Mouse (Mus musculus) erythroblast, embryonic 14.5 days (primary cell): ENCODE results near the gene Dctn2. TPM values are rescaled to one million over a fixed set of nuclear protein-coding genes. Genes with fewer than 3 reads are reported as not detected.

Experiments used
- H3K27me3 ChIP-seq: 2 replicates; pipeline ENCODE4 v1.6.1; 2012; ENCODE audit warnings: inconsistent platforms; ENCODE audit not compliant: control insufficient read depth
- H3K36me3 ChIP-seq: 2 replicates; pipeline ENCODE4 v1.6.1; 2012; ENCODE audit warnings: mild to moderate bottlenecking, inconsistent platforms; ENCODE audit not compliant: control insufficient read depth
- H3K4me1 ChIP-seq: 2 replicates; pipeline ENCODE4 v1.6.1; 2012; ENCODE audit warnings: inconsistent platforms; ENCODE audit not compliant: control insufficient read depth
- H3K4me3 ChIP-seq: replicated peaks from 2 replicates; pipeline ENCODE3; 2012; ENCODE audit warnings: moderate library complexity, mild to moderate bottlenecking, inconsistent platforms
- H3K9me3 ChIP-seq: 2 replicates; pipeline ENCODE4 v1.6.1; 2012; ENCODE audit warnings: low read length, inconsistent platforms, mixed read lengths; ENCODE audit not compliant: control insufficient read depth
- GATA1 ChIP-seq: IDR thresholded peaks from 2 replicates; pipeline ENCODE4 v1.6.1; 2012; ENCODE audit warnings: low read length, inconsistent platforms, mixed read lengths
- TAL1 ChIP-seq: IDR thresholded peaks from 3 replicates; pipeline ENCODE4 v1.6.1; 2012; ENCODE audit warnings: low read length, inconsistent platforms, mixed read lengths
- polyA plus RNA-seq: library from polyadenylated mRNA; stranded (reverse); fragments of >175 nt; gene quantifications from 2 replicates; pipeline ENCODE4 v1.2.3, GENCODE M21; 2012

The Dctn2 gene
- polyA plus RNA-seq, 1 experiment, result 15.3 TPM

GRCm38 (mm10) chr10:127230693-127231092 is 35.5 kb upstream of the Dctn2 start:
- Histone ChIP-seq H3K36me3 (no peaks in the 10 kb centered on the region), H3K4me3 (no peak overlapping the region), H3K27me3 (peaks cover 32% of the 10 kb centered on the region), H3K9me3 (peaks cover 5% of the 10 kb centered on the region; the same call in 1 of the 2 replicates), H3K4me1 (peaks cover 23% of the 10 kb centered on the region)
- TF ChIP-seq TAL1, result no peak
- TF ChIP-seq GATA1, result no peak

- Histone ChIP-seq H3K4me1 (peaks cover 21% of the 10 kb centered on the region), H3K36me3 (no peaks in the 10 kb centered on the region), H3K27me3 (peaks cover 34% of the 10 kb centered on the region), H3K9me3 (peaks cover 5% of the 10 kb centered on the region; the same call in 1 of the 2 replicates), H3K4me3 (no peak overlapping the region)
- TF ChIP-seq TAL1 (no peak), GATA1 (no peak)
Measured at GRCm38 (mm10) chr10:127231741-127232140, 34.4 kb upstream of the Dctn2 start.

- H3K27me3 ChIP-seq, result peaks cover 40% of the 10 kb centered on the region
- no peak for TF ChIP-seq TAL1
- no peak for TF ChIP-seq GATA1
Measured at GRCm38 (mm10) chr10:127233141-127233540, 33.0 kb upstream of the Dctn2 start.

GRCm38 (mm10) chr10:127236541-127236940 is 29.6 kb upstream of the Dctn2 start:
- H3K4me1 ChIP-seq, result no peaks in the 10 kb centered on the region; the same call in 1 of the 2 replicates
- H3K4me3 ChIP-seq, result no peak overlapping the region
- no peaks in the 10 kb centered on the region for H3K36me3 ChIP-seq
- H3K27me3 ChIP-seq, result peaks cover 54% of the 10 kb centered on the region
- peaks cover 5% of the 10 kb centered on the region; the same call in 1 of the 2 replicates for H3K9me3 ChIP-seq
- TF ChIP-seq GATA1 (no peak), TAL1 (no peak)

More at GRCm38 (mm10) chr10:127233141-127233540, 33.0 kb upstream of the Dctn2 start:
- no peak overlapping the region for H3K4me3 ChIP-seq
- H3K36me3 ChIP-seq, result no peaks in the 10 kb centered on the region
- H3K4me1 ChIP-seq, result peaks cover 21% of the 10 kb centered on the region
- H3K9me3 ChIP-seq, result peaks cover 5% of the 10 kb centered on the region; the same call in 1 of the 2 replicates

- no peak for TF ChIP-seq GATA1
- TF ChIP-seq TAL1, result no peak
- Histone ChIP-seq H3K36me3 (no peaks in the 10 kb centered on the region), H3K4me1 (no peaks in the 10 kb centered on the region; the same call in 1 of the 2 replicates), H3K9me3 (peaks cover 5% of the 10 kb centered on the region; the same call in 1 of the 2 replicates), H3K4me3 (no peak overlapping the region), H3K27me3 (peaks cover 68% of the 10 kb centered on the region)
Measured at GRCm38 (mm10) chr10:127238241-127238824, 27.8 kb upstream of the Dctn2 start.

GRCm38 (mm10) chr10:127250810-127251209 is 15.4 kb upstream of the Dctn2 start:
- H3K27me3 ChIP-seq, result peaks cover 27% of the 10 kb centered on the region
- H3K4me3 ChIP-seq, result no peak overlapping the region
- no peak for TF ChIP-seq TAL1
- no peak for TF ChIP-seq GATA1
- no peaks in the 10 kb centered on the region for H3K4me1 ChIP-seq
- no peaks in the 10 kb centered on the region for H3K9me3 ChIP-seq
- H3K36me3 ChIP-seq, result no peaks in the 10 kb centered on the region

GRCm38 (mm10) chr10:127255625-127256345 is 10.4 kb upstream of the Dctn2 start:
- H3K9me3 ChIP-seq, result no peaks in the 10 kb centered on the region
- no peak overlapping the region for H3K4me3 ChIP-seq
- peaks cover 46% of the 10 kb centered on the region for H3K27me3 ChIP-seq
- TF ChIP-seq GATA1 (no peak), TAL1 (no peak)
- H3K36me3 ChIP-seq, result no peaks in the 10 kb centered on the region
- H3K4me1 ChIP-seq, result no peaks in the 10 kb centered on the region

GRCm38 (mm10) chr10:127257790-127258189 is 8.4 kb upstream of the Dctn2 start:
- TF ChIP-seq TAL1, result no peak
- no peak for TF ChIP-seq GATA1
- Histone ChIP-seq H3K36me3 (no peaks in the 10 kb centered on the region), H3K9me3 (no peaks in the 10 kb centered on the region), H3K4me3 (no peak overlapping the region), H3K27me3 (peaks cover 66% of the 10 kb centered on the region), H3K4me1 (peaks cover 7% of the 10 kb centered on the region)

GRCm38 (mm10) chr10:127258489-127258888 is 7.7 kb upstream of the Dctn2 start:
- H3K9me3 ChIP-seq, result no peaks in the 10 kb centered on the region
- no peaks in the 10 kb centered on the region for H3K36me3 ChIP-seq
- peaks cover 70% of the 10 kb centered on the region for H3K27me3 ChIP-seq
- TF ChIP-seq GATA1, result no peak
- TF ChIP-seq TAL1, result no peak
- peaks cover 11% of the 10 kb centered on the region for H3K4me1 ChIP-seq
- H3K4me3 ChIP-seq, result no peak overlapping the region
